Mouse (Mus musculus) intestine, postnatal 0 days (tissue): Measurements from ENCODE around the gene Msln. TPM values are rescaled to one million over a fixed set of nuclear protein-coding genes. Genes with fewer than 3 reads are reported as not detected.

Source experiments
- ATAC-seq: fragments of 200-750 bp; cut with Nextera tagmentation; 2 replicates; pipeline ENCODE4 v1.8.0; 2017; ENCODE audit warnings: mild to moderate bottlenecking, moderate TSS enrichment, moderate library complexity
- H3K27ac ChIP-seq: fragments of 300-500 bp; sonication (generic); 2 replicates; pipeline ENCODE4 v1.5.1; 2014; ENCODE audit warnings: mild to moderate bottlenecking, low read depth, low read length, moderate library complexity
- H3K27me3 ChIP-seq: fragments of 300-500 bp; sonication (generic); replicated peaks from 2 replicates; pipeline ENCODE4 v1.6.1; 2014; ENCODE audit warnings: low read length, mixed read lengths; ENCODE audit not compliant: control insufficient read depth, insufficient read depth
- H3K36me3 ChIP-seq: fragments of 300-500 bp; sonication (generic); 2 replicates; pipeline ENCODE4 v1.6.1; 2014; ENCODE audit warnings: mild to moderate bottlenecking, moderate library complexity; ENCODE audit not compliant: control insufficient read depth, insufficient read depth
- H3K4me1 ChIP-seq: fragments of 300-500 bp; sonication (generic); replicated peaks from 2 replicates; pipeline ENCODE4 v1.6.1; 2014; ENCODE audit warnings: antibody characterized with exemption, low read length, mixed read lengths; ENCODE audit not compliant: control insufficient read depth, insufficient read depth
- H3K4me2 ChIP-seq: fragments of 300-500 bp; sonication (generic); replicated peaks from 2 replicates; pipeline ENCODE4 v1.6.1; 2014; ENCODE audit warnings: low read depth, mild to moderate bottlenecking, moderate library complexity
- H3K4me3 ChIP-seq: fragments of 300-500 bp; sonication (generic); 2 replicates; pipeline ENCODE4 v1.5.1; 2014; ENCODE audit warnings: low read depth, low read length
- H3K9ac ChIP-seq: fragments of 300-500 bp; sonication (generic); 2 replicates; pipeline ENCODE4 v1.6.1; 2014; ENCODE audit warnings: mild to moderate bottlenecking, low read depth, low read length
- H3K9me3 ChIP-seq: fragments of 300-500 bp; sonication (generic); 2 replicates; pipeline ENCODE4 v1.6.1; 2016; ENCODE audit warnings: mixed run types; ENCODE audit not compliant: control insufficient read depth
- CTCF ChIP-seq: sonication (generic); IDR thresholded peaks from 2 replicates; pipeline ENCODE4 v1.5.1; 2016; ENCODE audit warnings: low read depth, mild to moderate bottlenecking, control low read depth, antibody characterized with exemption, moderate library complexity
- WGBS: fragments of 180-500 bp; shearing (Covaris S2); extraction: QIAGEN DNeasy Blood & Tissue Kit; methylation state at CpG from one replicate; pipeline ENCODE4 v1.1.7; 2014; 5-methylcytosine and 5-hydroxymethylcytosine counted together
- polyA plus RNA-seq: library from polyadenylated mRNA; unstranded; fragments of >200 nt; fragmentation: Nextera tagmentation; extraction: Ambion mirVana; gene quantifications from 2 replicates; pipeline ENCODE4 v1.2.1, GENCODE M21; 2015

Gene Msln
- polyA plus RNA-seq = 48.2 and 57.0 TPM in 2 replicates

GRCm38 (mm10) chr17:25754241-25754640 is at the start of gene Msln:
TSS of gene Msln (minus strand) at chr17:25754378.
- Histone ChIP-seq H3K4me1 (no peaks in the 10 kb centered on the region), H3K36me3 (no peaks in the 10 kb centered on the region), H3K27ac (no peak within 1 kb of the TSS), H3K9me3 (no peaks in the 10 kb centered on the region), H3K9ac (no peak within 1 kb of the TSS), H3K27me3 (no peaks in the 10 kb centered on the region), H3K4me3 (no peak within 1 kb of the TSS), H3K4me2 (no peak within 1 kb of the TSS)
- ATAC-seq = no peak
- 68% methylated on average over 9 of the region's 9 CpGs for WGBS
- TF ChIP-seq CTCF = no peak

- Histone ChIP-seq H3K9ac (0 out of 2 replicates have a peak overlapping the region, but pooled peaks have one; percentile 3), H3K27ac (no peak overlapping the region)
- ATAC-seq = peak; percentile 44
Observed at GRCm38 (mm10) chr17:25802825-25803517, 48.8 kb upstream of the Msln start.

GRCm38 (mm10) chr17:25801029-25801428 is 46.9 kb upstream of the Msln start:
- H3K4me1 ChIP-seq = 0 out of 2 replicates have a peak, but pooled peaks cover 6% of the 10 kb centered on the region
- H3K4me3 ChIP-seq = no peak overlapping the region
- ATAC-seq = peak; percentile 27; the same call in 1 of the 2 replicates
- no peaks in the 10 kb centered on the region for H3K36me3 ChIP-seq
- H3K9me3 ChIP-seq = no peaks in the 10 kb centered on the region
- no peak overlapping the region for H3K27ac ChIP-seq
- 5% methylated on average over 6 of the region's 6 CpGs for WGBS
- H3K27me3 ChIP-seq = peaks cover 7% of the 10 kb centered on the region; the same call in 1 of the 2 replicates
- H3K9ac ChIP-seq = no peak overlapping the region
- H3K4me2 ChIP-seq = no peak overlapping the region
- TF ChIP-seq CTCF = peak; percentile 92

More at GRCm38 (mm10) chr17:25802825-25803517, 48.8 kb upstream of the Msln start:
- TF ChIP-seq CTCF = no peak
- H3K4me1 ChIP-seq = no peaks in the 10 kb centered on the region
- H3K4me3 ChIP-seq = no peak overlapping the region
- H3K9me3 ChIP-seq = no peaks in the 10 kb centered on the region
- H3K36me3 ChIP-seq = no peaks in the 10 kb centered on the region
- WGBS = 8% methylated on average over 10 of the region's 10 CpGs
- H3K4me2 ChIP-seq = no peak overlapping the region
- H3K27me3 ChIP-seq = peaks cover 7% of the 10 kb centered on the region; the same call in 1 of the 2 replicates

- WGBS = 1% methylated on average over 34 of the region's 35 CpGs
- H3K36me3 ChIP-seq = no peaks in the 10 kb centered on the region
- peak within 1 kb of the TSS; percentile 81 for H3K4me3 ChIP-seq
- TF ChIP-seq CTCF = no peak
- peak within 1 kb of the TSS; percentile 93 for H3K4me2 ChIP-seq
- H3K9me3 ChIP-seq = no peaks in the 10 kb centered on the region
- peak within 1 kb of the TSS; percentile 40; the same call in 1 of the 2 replicates for H3K9ac ChIP-seq
- H3K4me1 ChIP-seq = peaks cover 18% of the 10 kb centered on the region; the same call in 1 of the 2 replicates
- H3K27ac ChIP-seq = no peak within 1 kb of the TSS
- ATAC-seq = peak; percentile 56
- H3K27me3 ChIP-seq = no peaks in the 10 kb centered on the region; the same call in 1 of the 2 replicates
Observed at GRCm38 (mm10) chr17:25796951-25797369, 42.8 kb upstream of the Msln start, which contains the start of gene Metrn. TSS of gene Metrn (minus strand) at chr17:25797136.

- Histone ChIP-seq H3K4me2 (peak overlapping the region; percentile 93), H3K4me3 (peak overlapping the region; percentile 81), H3K36me3 (no peaks in the 10 kb centered on the region), H3K9ac (peak overlapping the region; percentile 40; the same call in 1 of the 2 replicates), H3K27me3 (no peaks in the 10 kb centered on the region), H3K9me3 (no peaks in the 10 kb centered on the region), H3K4me1 (peaks cover 21% of the 10 kb centered on the region; the same call in 1 of the 2 replicates), H3K27ac (no peak overlapping the region)
- TF ChIP-seq CTCF = no peak; the same call in 1 of the 2 replicates
- WGBS = 6% methylated on average over 37 of the region's 37 CpGs
- ATAC-seq = no peak
Observed at GRCm38 (mm10) chr17:25796211-25796771, 42.1 kb upstream of the Msln start.

GRCm38 (mm10) chr17:25795609-25796092 is 41.5 kb upstream of the Msln start, which contains the start of gene AC134908.4:
TSS of gene AC134908.4 (minus strand) at chr17:25795659.
- H3K36me3 ChIP-seq = no peaks in the 10 kb centered on the region
- WGBS = 48% methylated on average over 6 of the region's 6 CpGs
- H3K4me3 ChIP-seq = peak within 1 kb of the TSS; percentile 81
- no peak for ATAC-seq
- peak within 1 kb of the TSS; percentile 40; the same call in 1 of the 2 replicates for H3K9ac ChIP-seq
- no peaks in the 10 kb centered on the region for H3K27me3 ChIP-seq
- H3K4me2 ChIP-seq = peak within 1 kb of the TSS; percentile 93
- no peak within 1 kb of the TSS; the same call in 1 of the 2 replicates for H3K27ac ChIP-seq
- H3K9me3 ChIP-seq = no peaks in the 10 kb centered on the region
- peaks cover 22% of the 10 kb centered on the region; the same call in 1 of the 2 replicates for H3K4me1 ChIP-seq
- TF ChIP-seq CTCF = no peak
